Mouse (Mus musculus) heart, embryonic 11.5 days (tissue): ENCODE measurements around the gene Rin3. TPM values are rescaled to one million over a fixed set of nuclear protein-coding genes. Genes with fewer than 3 reads are reported as not detected.

ENCODE experiments used
- ATAC-seq: fragments of 200-750 bp; cut with Nextera tagmentation; replicated peaks from 2 replicates; pipeline ENCODE4 v1.8.0; 2017; ENCODE audit warnings: moderate library complexity; ENCODE audit not compliant: insufficient number of reproducible peaks, low FRiP score, low TSS enrichment
- H3K27ac ChIP-seq: fragments of 300-500 bp; sonication (generic); 2 replicates; pipeline ENCODE4 v1.5.1; 2014; ENCODE audit warnings: mild to moderate bottlenecking, low read depth, low read length
- H3K27me3 ChIP-seq: fragments of 300-500 bp; sonication (generic); 2 replicates; pipeline ENCODE4 v1.6.1; 2014; ENCODE audit warnings: mild to moderate bottlenecking, low read length, mixed read lengths; ENCODE audit not compliant: control insufficient read depth, insufficient read depth
- H3K36me3 ChIP-seq: fragments of 300-500 bp; sonication (generic); 2 replicates; pipeline ENCODE4 v1.6.1; 2014; ENCODE audit warnings: mild to moderate bottlenecking, low read length, moderate library complexity, mixed read lengths; ENCODE audit not compliant: control insufficient read depth, insufficient read depth
- H3K4me1 ChIP-seq: fragments of 300-500 bp; sonication (generic); 2 replicates; pipeline ENCODE4 v1.6.1; 2014; ENCODE audit warnings: low read length; ENCODE audit not compliant: control insufficient read depth, insufficient read depth
- H3K4me2 ChIP-seq: fragments of 300-500 bp; sonication (generic); 2 replicates; pipeline ENCODE4 v1.6.1; 2014; ENCODE audit warnings: mild to moderate bottlenecking, moderate library complexity
- H3K4me3 ChIP-seq: fragments of 300-500 bp; sonication (generic); 2 replicates; pipeline ENCODE4 v1.5.1; 2014; ENCODE audit warnings: low read depth, low read length
- H3K9ac ChIP-seq: fragments of 300-500 bp; sonication (generic); 2 replicates; pipeline ENCODE4 v1.6.1; 2014; ENCODE audit warnings: mild to moderate bottlenecking, low read depth, low read length, moderate library complexity
- H3K9me3 ChIP-seq: fragments of 300-500 bp; sonication (generic); replicated peaks from 2 replicates; pipeline ENCODE4 v1.6.1; 2016; ENCODE audit warnings: low read length; ENCODE audit not compliant: control insufficient read depth
- WGBS: fragments of 180-500 bp; shearing (Covaris S2); extraction: QIAGEN DNeasy Blood & Tissue Kit; methylation state at CpG from one replicate; pipeline ENCODE4 v1.1.7; 2014; ENCODE audit not compliant: insufficient replicate concordance; 5-methylcytosine and 5-hydroxymethylcytosine counted together
- polyA plus RNA-seq: library from polyadenylated mRNA; unstranded; fragments of >200 nt; fragmentation: Nextera tagmentation; extraction: Ambion mirVana; gene quantifications from 2 replicates; pipeline ENCODE4 v1.2.1, GENCODE M21; 2014

Gene Rin3
- polyA plus RNA-seq, 1 experiment from 2014 or later: 10.2 TPM

GRCm38 (mm10) chr12:102355784-102356183 is 72.9 kb downstream of the Rin3 start:
- ATAC-seq: no peak
- H3K36me3 ChIP-seq: peaks cover 9% of the 10 kb centered on the region

GRCm38 (mm10) chr12:102356781-102357180 is 73.9 kb downstream of the Rin3 start:
- H3K4me3 ChIP-seq: no peak overlapping the region
- H3K36me3 ChIP-seq: peaks cover 9% of the 10 kb centered on the region
- no peak overlapping the region for H3K27ac ChIP-seq
- ATAC-seq: no peak
- 66% methylated on average over 1 of the region's 1 CpGs for WGBS
- H3K9me3 ChIP-seq: no peaks in the 10 kb centered on the region
- H3K27me3 ChIP-seq: no peaks in the 10 kb centered on the region
- no peaks in the 10 kb centered on the region for H3K4me1 ChIP-seq
- no peak overlapping the region for H3K4me2 ChIP-seq
- H3K9ac ChIP-seq: no peak overlapping the region

More at GRCm38 (mm10) chr12:102355784-102356183, 72.9 kb downstream of the Rin3 start:
- Histone ChIP-seq H3K4me2 (no peak overlapping the region), H3K4me1 (no peaks in the 10 kb centered on the region), H3K27me3 (no peaks in the 10 kb centered on the region), H3K4me3 (no peak overlapping the region), H3K9me3 (no peaks in the 10 kb centered on the region), H3K9ac (no peak overlapping the region), H3K27ac (no peak overlapping the region)

DNA sequence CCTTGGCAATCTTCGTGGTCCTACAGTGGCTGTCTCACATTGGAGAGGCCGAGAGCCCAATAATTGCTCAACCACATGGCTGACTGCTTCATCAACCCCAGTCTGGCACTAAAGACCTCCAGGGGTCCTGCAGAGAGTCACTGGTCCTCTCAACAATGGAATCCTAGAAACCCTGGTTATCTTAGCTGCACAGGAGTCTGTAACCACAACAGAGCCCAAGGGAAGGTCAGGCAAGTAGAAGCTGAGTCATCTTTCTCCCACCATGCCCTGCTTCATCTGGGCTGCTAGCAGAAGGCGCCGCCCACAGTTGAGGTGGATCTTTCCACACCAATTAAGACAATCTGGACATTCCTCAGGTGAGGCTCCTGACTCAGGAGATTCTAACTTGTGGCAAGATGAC is 76.5 kb downstream of the Rin3 start:
- H3K27me3 ChIP-seq: no peaks in the 10 kb centered on the region
- H3K4me2 ChIP-seq: no peak overlapping the region
- ATAC-seq: no peak
- 84% methylated on average over 4 of the region's 4 CpGs for WGBS
- H3K9ac ChIP-seq: no peak overlapping the region
- H3K27ac ChIP-seq: no peak overlapping the region
- no peaks in the 10 kb centered on the region for H3K4me1 ChIP-seq
- no peaks in the 10 kb centered on the region for H3K9me3 ChIP-seq
- no peak overlapping the region for H3K4me3 ChIP-seq
- H3K36me3 ChIP-seq: peaks cover 7% of the 10 kb centered on the region

GRCm38 (mm10) chr12:102361189-102362161 is 78.6 kb downstream of the Rin3 start:
- H3K36me3 ChIP-seq: peaks cover 7% of the 10 kb centered on the region

GRCm38 (mm10) chr12:102365016-102365415 is 82.2 kb downstream of the Rin3 start:
- H3K4me3 ChIP-seq: no peak overlapping the region
- no peak overlapping the region for H3K4me2 ChIP-seq
- no peaks in the 10 kb centered on the region for H3K27me3 ChIP-seq
- no peak overlapping the region for H3K27ac ChIP-seq
- H3K36me3 ChIP-seq: no peaks in the 10 kb centered on the region; the same call in 1 of the 2 replicates
- ATAC-seq: no peak
- no peaks in the 10 kb centered on the region for H3K9me3 ChIP-seq
- H3K9ac ChIP-seq: no peak overlapping the region
- WGBS: 90% methylated on average over 7 of the region's 7 CpGs
- peaks cover 16% of the 10 kb centered on the region for H3K4me1 ChIP-seq

More at GRCm38 (mm10) chr12:102361189-102362161, 78.6 kb downstream of the Rin3 start:
- Histone ChIP-seq H3K27ac (no peak overlapping the region), H3K9me3 (no peaks in the 10 kb centered on the region), H3K9ac (no peak overlapping the region), H3K27me3 (no peaks in the 10 kb centered on the region), H3K4me1 (no peaks in the 10 kb centered on the region), H3K4me3 (no peak overlapping the region), H3K4me2 (no peak overlapping the region)
- WGBS: 84% methylated on average over 10 of the region's 10 CpGs
- no peak for ATAC-seq

- no peaks in the 10 kb centered on the region for H3K36me3 ChIP-seq
- H3K27ac ChIP-seq: no peak overlapping the region
These were observed 83.4 kb downstream of the Rin3 start for GRCm38 (mm10) chr12:102366126-102366816.

DNA sequence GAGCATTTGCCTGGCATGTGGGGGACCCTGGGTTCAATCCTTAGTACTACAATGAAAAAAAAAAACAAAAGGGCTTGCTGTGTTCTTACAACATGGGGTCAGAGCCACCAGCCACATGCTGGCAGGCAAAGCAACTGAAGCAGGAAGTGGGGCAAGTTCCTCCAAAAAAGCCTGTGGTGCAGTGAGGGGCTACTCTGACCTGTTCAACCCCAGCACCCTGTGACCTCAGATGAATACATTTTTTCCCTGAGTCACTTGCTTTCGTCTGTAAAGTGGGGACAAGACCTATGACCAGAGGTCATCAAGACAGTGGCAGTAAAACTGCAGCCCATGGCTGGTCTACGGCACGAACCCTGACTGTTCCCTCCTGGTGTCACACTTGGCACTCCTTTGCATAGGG is 84.2 kb downstream of the Rin3 start:
- ATAC-seq: no peak
- H3K36me3 ChIP-seq: no peaks in the 10 kb centered on the region
- 71% methylated on average over 3 of the region's 3 CpGs for WGBS
- no peak overlapping the region for H3K4me2 ChIP-seq
- H3K4me1 ChIP-seq: peaks cover 16% of the 10 kb centered on the region
- no peak overlapping the region for H3K4me3 ChIP-seq
- H3K9me3 ChIP-seq: no peaks in the 10 kb centered on the region
- H3K9ac ChIP-seq: no peak overlapping the region
- no peaks in the 10 kb centered on the region for H3K27me3 ChIP-seq
- no peak overlapping the region for H3K27ac ChIP-seq

More at GRCm38 (mm10) chr12:102366126-102366816, 83.4 kb downstream of the Rin3 start:
- ATAC-seq: no peak
- H3K9ac ChIP-seq: no peak overlapping the region
- WGBS: 86% methylated on average over 9 of the region's 9 CpGs
- no peaks in the 10 kb centered on the region for H3K9me3 ChIP-seq
- no peak overlapping the region for H3K4me2 ChIP-seq
- no peaks in the 10 kb centered on the region for H3K27me3 ChIP-seq
- H3K4me1 ChIP-seq: peaks cover 16% of the 10 kb centered on the region
- H3K4me3 ChIP-seq: no peak overlapping the region

GRCm38 (mm10) chr12:102368066-102368465 is 85.2 kb downstream of the Rin3 start:
- H3K9me3 ChIP-seq: no peaks in the 10 kb centered on the region
- H3K4me2 ChIP-seq: no peak overlapping the region
- ATAC-seq: no peak
- WGBS: 77% methylated on average over 7 of the region's 7 CpGs
- no peak overlapping the region for H3K9ac ChIP-seq
- H3K4me1 ChIP-seq: peaks cover 16% of the 10 kb centered on the region
- no peaks in the 10 kb centered on the region for H3K36me3 ChIP-seq
- no peak overlapping the region for H3K4me3 ChIP-seq
- no peaks in the 10 kb centered on the region for H3K27me3 ChIP-seq
- H3K27ac ChIP-seq: no peak overlapping the region
